Mouse (Mus musculus) forebrain, embryonic 10.5 days (tissue): ENCODE results near the gene Pax9. TPM values are rescaled to one million over a fixed set of nuclear protein-coding genes. Genes with fewer than 3 reads are reported as not detected.

Experiments used
- DNase-seq: peaks from one replicate; pipeline ENCODE4 v3.0.0-alpha.2; 2017; ENCODE audit warnings: low spot score; ENCODE audit errors: extremely low spot score
- H3K27ac ChIP-seq: fragments of 300-500 bp; sonication (generic); 2 replicates; pipeline ENCODE4 v1.5.1; 2016; ENCODE audit warnings: mild to moderate bottlenecking
- H3K27me3 ChIP-seq: fragments of 300-500 bp; sonication (generic); 2 replicates; pipeline ENCODE4 v1.6.1; 2016; ENCODE audit warnings: mild to moderate bottlenecking; ENCODE audit not compliant: poor library complexity, severe bottlenecking
- H3K36me3 ChIP-seq: fragments of 300-500 bp; sonication (generic); replicated peaks from 2 replicates; pipeline ENCODE4 v1.6.1; 2016; ENCODE audit warnings: mild to moderate bottlenecking, moderate library complexity
- H3K4me1 ChIP-seq: fragments of 300-500 bp; sonication (generic); 2 replicates; pipeline ENCODE4 v1.6.1; 2016
- H3K4me3 ChIP-seq: fragments of 300-500 bp; sonication (generic); 2 replicates; pipeline ENCODE4 v1.5.1; 2016; ENCODE audit warnings: mild to moderate bottlenecking, moderate library complexity
- H3K9me3 ChIP-seq: fragments of 300-500 bp; sonication (generic); 2 replicates; pipeline ENCODE4 v1.6.1; 2016; ENCODE audit warnings: mild to moderate bottlenecking, moderate library complexity
- WGBS: fragments of 180-500 bp; shearing (Covaris S2); methylation state at CpG from one replicate; pipeline ENCODE4 v1.1.7; 2016; 5-methylcytosine and 5-hydroxymethylcytosine counted together
- polyA plus RNA-seq: library from polyadenylated mRNA; unstranded; fragments of >200 nt; fragmentation: Nextera tagmentation; extraction: Ambion mirVana; gene quantifications from 2 replicates; pipeline ENCODE4 v1.2.1, GENCODE M21; 2016

Gene Pax9
- polyA plus RNA-seq, 1 experiment from 2014 or later = 1.3 TPM

DNA sequence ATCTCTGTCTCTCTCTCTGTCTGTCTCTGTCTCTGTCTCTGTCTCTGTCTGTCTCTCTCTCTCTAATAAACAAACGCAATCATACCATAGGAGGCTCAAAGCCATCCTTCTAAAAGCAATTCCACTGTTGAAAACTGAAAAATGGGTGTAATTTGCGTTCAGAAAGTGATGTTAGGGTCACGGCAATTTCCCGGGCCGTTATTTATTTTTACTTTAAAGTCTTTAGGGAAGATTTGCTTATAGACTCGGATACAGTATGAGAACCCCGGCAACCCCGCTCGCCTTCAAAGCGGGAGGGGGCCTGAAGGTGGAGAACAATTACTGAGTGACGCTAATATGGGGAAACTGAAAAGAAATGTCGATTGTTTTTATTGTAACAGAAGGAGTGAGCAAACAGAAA is 566 bp upstream of the Pax9 start:
- Histone ChIP-seq H3K27ac (no peak overlapping the region), H3K9me3 (no peaks in the 10 kb centered on the region), H3K4me1 (peaks cover 55% of the 10 kb centered on the region), H3K27me3 (peaks cover 100% of the 10 kb centered on the region), H3K4me3 (peak overlapping the region; percentile 39; the same call in 1 of the 2 replicates), H3K36me3 (no peaks in the 10 kb centered on the region)
- DNase-seq = no peak
- whole genome bisulfite sequencing = under 1% methylated on average over 12 of the region's 12 CpGs

DNA sequence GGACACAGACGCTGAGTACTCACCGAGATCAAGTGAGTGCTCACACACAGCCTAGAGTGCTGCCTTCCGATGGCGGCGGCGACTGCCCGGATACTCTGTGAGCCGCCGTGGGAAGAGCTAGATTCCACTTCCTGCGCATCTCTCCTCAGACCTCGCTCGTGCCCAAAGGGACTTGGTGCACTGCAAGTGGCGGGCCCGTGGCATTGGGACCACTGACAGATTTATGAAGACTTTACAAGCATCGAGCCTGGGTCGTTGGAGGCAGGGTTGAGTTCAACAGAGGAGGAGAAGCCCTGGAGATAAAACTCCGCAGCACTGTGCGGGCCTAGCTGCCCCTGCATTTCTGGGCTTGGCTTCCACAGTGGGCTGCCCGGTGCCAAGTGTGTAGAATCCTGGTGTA is 969 bp downstream of the Pax9 start:
- H3K4me3 ChIP-seq = no peak overlapping the region
- WGBS = under 1% methylated on average over 19 of the region's 19 CpGs
- H3K27ac ChIP-seq = no peak overlapping the region
- no peaks in the 10 kb centered on the region for H3K9me3 ChIP-seq
- peak; percentile 54 for DNase-seq
- peaks cover 70% of the 10 kb centered on the region for H3K4me1 ChIP-seq
- H3K27me3 ChIP-seq = peaks cover 100% of the 10 kb centered on the region
- H3K36me3 ChIP-seq = no peaks in the 10 kb centered on the region

DNA sequence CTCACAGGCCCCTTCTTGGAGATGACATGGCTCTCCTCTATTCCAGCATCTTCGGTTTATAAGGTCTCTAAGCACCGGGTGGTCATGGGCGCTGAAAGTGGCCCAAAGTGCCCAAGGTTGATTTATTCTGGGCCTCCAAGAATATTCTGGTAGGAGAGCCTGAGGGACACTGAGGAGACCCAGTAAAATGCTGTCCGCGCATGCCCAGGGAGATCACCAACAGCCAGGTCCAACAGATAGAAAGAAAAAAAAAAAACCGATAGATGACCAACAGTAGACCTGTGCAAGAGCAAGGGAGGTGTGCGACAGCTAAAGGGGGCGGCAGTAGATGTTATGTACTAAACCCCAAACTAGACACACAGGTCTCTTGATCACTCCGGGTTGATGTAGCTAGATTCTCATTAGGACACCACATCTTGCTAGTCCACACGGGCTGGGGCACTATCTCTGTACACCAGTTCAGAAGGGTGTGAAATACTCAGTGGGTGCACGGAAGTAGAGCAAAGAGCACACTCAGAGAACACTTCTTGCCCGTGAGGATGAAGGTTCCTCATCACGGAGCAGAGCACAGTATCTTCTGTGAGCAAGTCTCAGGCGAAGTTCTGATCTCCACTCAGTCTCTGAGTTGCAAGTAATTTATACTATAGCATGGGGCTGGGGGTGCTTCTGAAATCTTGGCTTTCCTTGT is 2.0 kb downstream of the Pax9 start:
- no peak overlapping the region for H3K27ac ChIP-seq
- peaks cover 78% of the 10 kb centered on the region for H3K4me1 ChIP-seq
- DNase-seq = no peak
- no peaks in the 10 kb centered on the region for H3K36me3 ChIP-seq
- H3K27me3 ChIP-seq = peaks cover 100% of the 10 kb centered on the region
- 4% methylated on average over 14 of the region's 14 CpGs for WGBS
- no peak overlapping the region for H3K4me3 ChIP-seq
- no peaks in the 10 kb centered on the region for H3K9me3 ChIP-seq

DNA sequence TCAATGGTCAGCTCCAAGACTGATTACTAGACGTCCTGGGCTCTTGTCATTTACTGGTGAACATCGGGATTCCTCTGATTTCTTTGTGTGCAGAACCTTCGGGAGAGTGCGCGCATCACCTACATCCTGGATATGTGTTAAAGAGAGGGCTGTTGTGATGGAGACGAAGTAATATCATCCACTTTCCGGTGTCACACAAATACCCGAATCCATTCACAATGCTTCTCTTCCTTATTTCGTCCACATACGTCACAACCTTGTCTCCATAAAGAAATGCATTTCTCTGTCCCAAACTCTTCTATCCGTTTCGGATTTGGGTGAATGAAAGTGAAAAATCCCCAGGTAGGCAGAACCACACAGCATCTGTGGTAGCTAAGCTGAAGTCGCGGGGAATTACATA is 2.8 kb downstream of the Pax9 start:
- no peak overlapping the region for H3K4me3 ChIP-seq
- H3K9me3 ChIP-seq = no peaks in the 10 kb centered on the region
- no peak for DNase-seq
- WGBS = 2% methylated on average over 14 of the region's 14 CpGs
- H3K36me3 ChIP-seq = no peaks in the 10 kb centered on the region
- H3K27me3 ChIP-seq = peaks cover 100% of the 10 kb centered on the region
- no peak overlapping the region for H3K27ac ChIP-seq
- peaks cover 73% of the 10 kb centered on the region for H3K4me1 ChIP-seq

DNA sequence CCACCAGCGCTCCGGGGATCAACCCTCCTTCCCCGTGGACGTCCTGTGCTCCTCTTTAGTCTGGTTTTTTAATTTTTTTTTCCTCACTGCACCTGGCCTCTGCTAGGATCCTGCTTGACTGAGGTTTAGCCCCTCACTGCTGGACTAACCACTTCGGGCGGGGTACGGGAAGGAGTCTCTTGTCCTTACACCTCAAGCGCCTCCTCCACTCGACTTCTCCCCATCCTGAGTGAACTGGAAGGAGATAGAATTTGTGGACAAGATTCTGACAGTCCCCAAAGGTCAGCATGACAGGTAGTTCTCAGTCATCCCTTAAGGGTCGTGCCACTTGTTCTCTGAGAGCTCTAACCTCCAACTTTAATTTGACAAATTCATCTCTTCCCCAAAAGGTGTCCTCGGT is 3.4 kb downstream of the Pax9 start:
- 2% methylated on average over 11 of the region's 11 CpGs for WGBS
- peak overlapping the region; percentile 43; the same call in 1 of the 2 replicates for H3K4me3 ChIP-seq
- no peaks in the 10 kb centered on the region for H3K36me3 ChIP-seq
- H3K4me1 ChIP-seq = peaks cover 72% of the 10 kb centered on the region
- peak; percentile 44 for DNase-seq
- no peak overlapping the region for H3K27ac ChIP-seq
- H3K9me3 ChIP-seq = no peaks in the 10 kb centered on the region
- peaks cover 100% of the 10 kb centered on the region for H3K27me3 ChIP-seq

DNA sequence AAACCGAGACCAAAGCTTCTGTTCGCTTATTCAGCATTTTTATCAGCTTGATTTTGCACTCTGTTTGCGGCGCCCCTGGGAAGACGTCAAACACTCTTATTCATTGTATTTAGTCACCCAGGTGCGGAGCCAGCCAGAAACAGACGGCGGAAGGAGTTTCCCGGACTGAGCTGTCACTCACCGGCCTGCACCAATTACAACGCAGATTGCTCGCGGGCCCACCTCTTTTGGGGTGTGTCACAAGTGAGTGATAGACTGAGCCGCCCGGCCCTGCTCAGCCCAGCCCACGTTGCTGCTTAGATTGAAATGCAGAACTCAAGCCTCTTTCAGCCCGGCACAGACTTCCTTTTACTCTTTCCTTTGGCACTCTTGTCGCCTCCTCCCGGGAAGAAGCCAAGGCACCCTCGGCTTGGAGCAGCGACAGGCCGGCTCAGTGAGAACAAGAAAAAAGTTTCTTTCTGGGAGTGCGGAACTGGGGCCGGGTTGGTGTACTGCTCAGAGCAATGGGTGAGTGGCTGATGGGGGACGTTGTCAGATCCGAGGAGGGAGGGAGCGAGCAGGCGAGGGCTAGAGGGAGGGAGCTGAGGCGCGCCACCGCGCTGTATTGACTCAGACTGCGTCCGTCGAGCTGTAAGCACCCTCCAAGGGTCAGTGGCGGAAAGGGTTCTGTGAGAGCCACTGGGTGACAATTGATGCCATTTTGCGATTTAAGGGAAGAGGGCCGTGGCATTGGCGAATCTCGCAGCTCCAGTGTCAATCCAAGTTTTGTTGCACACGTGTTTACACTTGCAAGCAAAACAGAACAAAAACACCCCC is 4.0 kb downstream of the Pax9 start:
- Histone ChIP-seq H3K4me1 (peaks cover 71% of the 10 kb centered on the region), H3K27ac (no peak overlapping the region), H3K4me3 (peak overlapping the region; percentile 43), H3K9me3 (no peaks in the 10 kb centered on the region), H3K36me3 (no peaks in the 10 kb centered on the region), H3K27me3 (peaks cover 100% of the 10 kb centered on the region)
- peak; percentile 90 for DNase-seq
- under 1% methylated on average over 41 of the region's 41 CpGs for WGBS

DNA sequence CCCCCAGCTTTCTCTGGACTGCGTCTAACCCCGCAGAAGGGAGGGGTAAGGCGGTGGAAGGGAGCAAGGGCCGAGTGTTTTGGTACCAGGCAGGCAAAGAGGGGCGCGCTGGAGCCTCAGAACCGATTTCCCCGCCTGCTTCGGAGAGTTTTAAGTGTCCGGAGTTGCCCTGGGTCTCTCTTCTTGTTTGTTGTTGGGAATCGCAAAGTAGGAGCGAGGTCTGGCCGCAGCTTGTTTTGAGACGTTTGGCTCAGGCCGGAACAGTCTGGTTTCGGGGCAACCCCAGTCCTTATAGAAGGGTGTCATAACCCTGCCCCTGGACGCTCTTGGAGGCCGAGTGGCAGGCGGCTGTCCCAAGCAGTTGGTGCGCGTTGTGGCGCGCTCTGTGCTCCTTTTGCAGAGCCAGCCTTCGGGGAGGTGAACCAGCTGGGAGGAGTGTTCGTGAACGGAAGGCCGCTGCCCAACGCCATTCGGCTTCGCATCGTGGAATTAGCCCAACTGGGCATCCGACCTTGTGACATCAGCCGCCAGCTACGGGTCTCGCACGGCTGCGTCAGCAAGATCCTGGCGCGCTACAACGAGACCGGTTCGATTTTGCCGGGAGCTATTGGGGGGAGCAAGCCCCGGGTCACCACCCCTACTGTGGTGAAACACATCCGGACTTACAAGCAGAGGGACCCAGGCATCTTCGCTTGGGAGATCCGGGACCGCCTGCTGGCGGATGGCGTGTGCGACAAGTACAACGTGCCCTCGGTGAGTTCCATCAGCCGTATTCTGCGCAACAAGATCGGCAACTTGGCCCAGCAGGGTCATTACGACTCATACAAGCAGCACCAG is 4.8 kb downstream of the Pax9 start:
- H3K36me3 ChIP-seq = no peaks in the 10 kb centered on the region
- under 1% methylated on average over 57 of the region's 57 CpGs for WGBS
- H3K9me3 ChIP-seq = no peaks in the 10 kb centered on the region
- no peak overlapping the region for H3K27ac ChIP-seq
- peak; percentile 64 for DNase-seq
- H3K27me3 ChIP-seq = peaks cover 100% of the 10 kb centered on the region
- peaks cover 63% of the 10 kb centered on the region for H3K4me1 ChIP-seq
- H3K4me3 ChIP-seq = peak overlapping the region; percentile 43

DNA sequence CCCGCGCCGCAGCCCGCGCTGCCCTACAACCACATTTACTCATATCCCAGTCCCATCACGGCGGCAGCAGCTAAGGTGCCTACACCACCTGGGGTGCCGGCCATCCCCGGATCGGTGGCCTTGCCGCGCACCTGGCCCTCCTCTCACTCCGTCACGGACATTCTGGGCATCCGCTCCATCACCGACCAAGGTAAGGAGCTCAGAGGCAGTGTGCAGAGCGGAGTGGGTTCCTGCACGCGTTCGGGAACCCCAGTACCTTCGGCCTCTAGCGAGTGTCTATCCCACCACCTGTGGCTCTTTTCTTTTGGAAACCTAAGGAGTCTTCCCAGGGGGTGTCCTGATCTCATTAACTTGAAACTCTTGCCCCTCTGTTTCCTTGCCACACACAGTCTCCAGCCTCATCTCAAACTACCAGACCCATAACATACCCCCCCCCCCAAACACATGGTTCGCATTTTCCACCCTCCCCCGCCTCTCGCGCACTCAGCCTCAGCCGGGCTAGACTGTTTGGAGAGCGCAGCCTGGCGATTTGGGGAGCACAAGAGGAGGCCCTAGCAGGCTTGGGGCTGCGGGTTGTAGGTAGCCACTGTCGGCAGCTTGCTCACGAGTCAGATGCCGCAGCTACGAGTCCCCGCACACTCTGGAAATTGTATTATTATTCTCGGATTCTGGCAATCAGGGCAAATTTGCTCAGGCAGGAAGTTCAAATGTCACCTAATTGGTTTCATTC is 5.6 kb downstream of the Pax9 start:
- WGBS = under 1% methylated on average over 36 of the region's 36 CpGs
- Histone ChIP-seq H3K27ac (no peak overlapping the region), H3K4me3 (peak overlapping the region; percentile 43), H3K4me1 (peaks cover 56% of the 10 kb centered on the region), H3K36me3 (no peaks in the 10 kb centered on the region), H3K9me3 (no peaks in the 10 kb centered on the region), H3K27me3 (peaks cover 100% of the 10 kb centered on the region)
- peak; percentile 50 for DNase-seq

DNA sequence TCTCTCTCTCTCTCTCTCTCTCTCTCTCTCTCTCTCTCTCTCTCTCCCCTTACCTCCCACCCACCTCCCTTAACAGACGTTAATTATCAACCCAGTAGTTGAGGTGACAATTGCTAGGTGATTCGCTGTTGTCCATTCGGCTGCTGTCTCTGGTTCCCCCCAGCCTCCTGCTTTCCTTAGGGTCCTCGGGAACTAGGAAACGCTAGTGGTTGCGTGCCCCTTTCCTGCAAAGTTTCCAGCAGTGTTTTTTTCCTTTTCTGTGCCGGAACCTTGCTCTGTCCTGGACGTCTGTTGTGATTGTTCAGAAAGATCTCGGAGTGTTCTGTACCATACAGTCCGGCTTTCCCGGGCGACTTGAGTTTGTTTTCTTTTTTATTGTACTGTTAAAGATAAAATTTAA is 6.2 kb downstream of the Pax9 start:
- 2% methylated on average over 12 of the region's 12 CpGs for WGBS
- H3K27ac ChIP-seq = no peak overlapping the region
- peaks cover 50% of the 10 kb centered on the region for H3K4me1 ChIP-seq
- no peaks in the 10 kb centered on the region for H3K36me3 ChIP-seq
- H3K4me3 ChIP-seq = peak overlapping the region; percentile 43
- DNase-seq = no peak
- peaks cover 100% of the 10 kb centered on the region for H3K27me3 ChIP-seq
- H3K9me3 ChIP-seq = no peaks in the 10 kb centered on the region

DNA sequence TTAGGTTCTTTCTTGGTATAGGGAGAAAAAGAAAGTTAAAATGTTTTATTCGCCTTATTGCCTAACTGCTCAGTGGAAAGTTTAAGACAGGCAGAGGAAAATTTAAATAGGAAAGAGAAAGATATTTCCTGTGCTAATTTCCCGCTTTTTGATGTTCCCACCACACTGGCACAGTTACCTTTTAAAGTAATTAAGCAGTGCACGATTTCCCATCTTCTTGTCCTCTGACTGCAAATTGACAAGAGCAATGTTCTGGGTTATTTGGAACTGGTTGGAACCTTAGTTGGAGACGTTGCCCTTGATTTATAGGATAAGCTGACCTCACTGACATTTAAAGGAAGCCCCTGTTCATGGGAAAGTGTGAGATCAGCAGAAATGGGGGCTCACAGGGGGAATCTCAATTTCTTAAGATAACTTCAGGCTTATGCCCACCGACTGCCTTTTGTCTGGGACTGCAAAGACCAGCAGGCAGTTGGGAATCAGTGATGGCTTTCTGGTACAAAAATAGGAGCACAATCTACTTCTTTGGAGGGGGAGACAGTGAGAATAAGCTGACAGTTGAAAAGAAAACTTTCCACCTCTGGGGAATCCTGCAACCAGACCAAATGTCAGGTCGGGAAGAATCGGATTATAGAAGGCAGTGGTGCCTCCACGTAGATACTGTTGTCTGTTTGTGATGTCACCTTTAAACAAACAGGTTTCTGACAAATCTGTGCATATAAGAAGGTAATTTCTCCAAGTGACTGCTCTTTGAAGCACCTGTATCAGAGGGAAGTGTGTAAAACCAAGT is 6.8 kb downstream of the Pax9 start:
- Histone ChIP-seq H3K27ac (no peak overlapping the region), H3K27me3 (peaks cover 100% of the 10 kb centered on the region), H3K9me3 (no peaks in the 10 kb centered on the region), H3K4me1 (peaks cover 47% of the 10 kb centered on the region), H3K36me3 (no peaks in the 10 kb centered on the region), H3K4me3 (no peak overlapping the region; the same call in 1 of the 2 replicates)
- DNase-seq = no peak
- WGBS = 1% methylated on average over 8 of the region's 8 CpGs

DNA sequence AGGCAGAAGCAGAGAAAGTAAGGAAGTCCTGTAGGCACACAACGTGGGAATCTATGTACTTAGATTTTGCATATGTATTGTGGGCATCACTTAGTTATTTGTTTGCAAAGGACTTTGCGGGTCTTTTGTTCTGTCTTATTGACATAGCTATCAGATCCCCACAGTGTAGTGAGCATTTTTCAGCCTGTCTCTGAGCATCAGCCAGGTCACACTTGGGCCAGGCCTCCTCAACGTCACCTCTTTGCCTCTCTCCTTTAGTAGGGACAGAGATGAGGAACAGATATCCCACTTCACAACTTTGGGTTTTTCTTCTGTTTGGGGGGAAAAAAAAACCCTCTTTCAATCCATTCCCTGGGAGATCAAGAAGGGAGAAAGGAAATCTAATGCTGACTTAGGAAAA is 7.8 kb downstream of the Pax9 start:
- no peak overlapping the region for H3K4me3 ChIP-seq
- H3K9me3 ChIP-seq = no peaks in the 10 kb centered on the region
- no peaks in the 10 kb centered on the region for H3K36me3 ChIP-seq
- peaks cover 47% of the 10 kb centered on the region for H3K4me1 ChIP-seq
- H3K27ac ChIP-seq = no peak overlapping the region
- 2% methylated on average over 3 of the region's 3 CpGs for WGBS
- H3K27me3 ChIP-seq = peaks cover 100% of the 10 kb centered on the region
- DNase-seq = no peak
